Mouse (Mus musculus) liver (tissue): ENCODE data around the gene Rraga.
A peak's percentile ranks its signal among the peaks of the same experiment; 100 is the strongest.

Source experiments
- DNase-seq: peaks from one replicate; pipeline ENCODE4 v3.0.0-alpha.2; 2020; ENCODE audit warnings: mixed read lengths

Gene Rraga

DNA sequence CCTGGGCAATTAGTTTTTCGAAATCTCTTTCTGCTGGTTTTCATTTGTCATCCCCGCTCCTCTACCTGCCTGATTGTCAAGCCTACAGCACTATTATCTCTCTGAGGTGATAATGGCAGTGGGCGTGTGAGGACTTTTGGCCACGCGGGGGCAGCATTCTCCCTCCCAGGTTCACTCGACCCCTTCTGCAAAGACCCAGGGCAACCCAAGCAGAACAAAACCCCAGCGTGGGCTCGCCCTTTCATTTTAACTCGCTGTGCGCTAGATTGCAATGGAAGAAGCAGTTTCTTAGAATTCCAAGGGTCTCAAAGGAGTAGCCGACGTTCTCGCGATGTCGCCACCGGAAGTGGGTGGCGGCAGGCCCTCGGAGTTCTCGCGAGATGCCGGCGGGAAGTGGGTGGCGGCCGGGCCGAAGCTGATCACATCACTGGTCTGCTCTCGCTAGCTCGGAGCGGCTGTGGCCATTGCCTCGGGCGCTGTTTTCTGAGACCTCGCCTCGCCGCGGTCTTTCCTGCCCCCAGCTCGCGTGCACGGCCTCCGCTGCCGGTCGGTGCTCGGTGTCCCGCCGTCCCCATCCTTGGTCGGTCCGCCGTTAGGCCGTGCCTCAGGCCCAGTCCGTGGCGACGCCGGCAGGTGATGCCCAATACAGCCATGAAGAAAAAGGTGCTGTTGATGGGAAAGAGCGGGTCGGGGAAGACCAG, at the start of gene Rraga:
TSS of gene Rraga (plus strand) at position 386 of the 701 bp plus-strand sequence.
- peak; percentile 97 for DNase-seq

DNA sequence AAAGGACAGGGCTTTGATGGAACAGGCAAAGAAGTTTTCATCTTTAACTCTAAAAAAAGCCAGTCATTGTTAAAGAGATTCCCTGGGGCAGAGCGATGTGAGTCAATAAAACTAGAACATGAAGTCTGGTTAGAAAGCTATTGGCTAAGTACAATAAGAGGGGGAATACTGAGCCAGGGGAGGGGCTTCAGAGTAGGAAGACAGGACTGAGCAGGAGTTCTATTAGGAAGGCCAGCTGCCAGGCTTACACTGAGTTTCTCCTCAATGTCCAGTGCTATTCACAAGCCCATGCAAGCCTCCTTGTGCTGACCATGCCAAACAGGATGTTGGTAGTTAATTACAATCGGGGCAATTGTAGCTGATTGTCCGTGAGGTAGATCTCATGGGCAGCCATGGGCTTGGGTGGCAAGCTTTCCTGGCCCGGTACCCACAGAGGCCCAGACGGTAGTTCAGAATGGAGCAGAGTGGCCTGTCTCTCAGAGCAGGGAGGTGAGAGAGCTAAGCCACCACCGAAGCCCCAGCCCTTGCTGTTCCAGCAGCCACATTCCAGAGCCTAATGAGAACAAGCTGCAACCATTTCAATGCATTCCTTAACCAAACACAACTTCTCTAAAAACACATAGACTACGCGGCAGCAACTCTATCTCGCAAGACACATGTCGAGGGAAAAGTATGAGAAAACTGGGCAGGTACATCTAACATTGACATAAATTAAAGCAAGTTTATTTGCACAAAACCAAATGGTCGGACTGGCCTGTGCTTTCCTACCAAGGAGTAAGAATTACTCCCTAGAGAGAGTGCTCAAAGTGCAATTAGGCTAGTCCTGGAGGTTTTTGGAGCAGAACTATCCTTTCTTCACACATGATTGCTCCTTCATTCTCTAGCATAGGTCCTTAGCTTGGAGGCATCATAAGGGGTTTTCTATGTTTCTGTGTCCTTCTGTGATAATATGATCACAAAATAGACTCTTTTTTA, 48.0 kb upstream of the Rraga start:
- DNase-seq, result no peak

GRCm38 (mm10) chr4:86529161-86529560, 46.3 kb upstream of the Rraga start:
- DNase-seq, result no peak

DNA sequence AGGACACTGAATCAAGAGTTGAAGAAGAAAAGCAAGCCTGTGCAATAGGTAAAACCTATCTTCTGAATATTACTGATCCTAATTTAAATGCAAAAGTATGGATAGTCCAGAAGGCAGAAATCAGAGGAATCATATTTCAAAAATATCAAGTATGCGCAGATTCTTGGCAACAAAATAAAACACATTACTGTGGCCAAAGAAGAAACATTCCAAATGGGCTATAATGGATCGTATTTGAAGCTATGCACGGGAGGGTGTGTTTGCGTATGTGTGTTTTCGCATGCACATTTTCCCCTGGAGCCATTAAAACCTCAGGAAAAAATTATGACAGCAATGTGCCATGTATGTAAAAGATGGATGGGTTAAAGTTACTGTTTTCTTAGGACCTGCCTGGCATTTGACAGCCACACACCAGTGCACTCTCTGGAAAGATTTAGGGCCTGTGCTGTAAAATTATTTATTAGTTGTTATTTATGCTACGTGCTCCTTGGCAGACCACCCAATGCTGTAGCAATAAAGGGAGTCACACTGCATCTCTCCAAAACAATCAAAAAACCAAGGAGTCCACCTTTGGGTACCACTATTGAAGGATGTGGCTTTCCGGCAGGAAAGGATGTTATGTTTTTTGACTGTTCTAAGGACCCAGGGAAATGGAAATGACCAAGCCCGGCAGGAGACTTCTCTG, 41.9 kb upstream of the Rraga start:
- DNase-seq, result no peak

GRCm38 (mm10) chr4:86534091-86534481, 41.4 kb upstream of the Rraga start:
- no peak for DNase-seq

DNA sequence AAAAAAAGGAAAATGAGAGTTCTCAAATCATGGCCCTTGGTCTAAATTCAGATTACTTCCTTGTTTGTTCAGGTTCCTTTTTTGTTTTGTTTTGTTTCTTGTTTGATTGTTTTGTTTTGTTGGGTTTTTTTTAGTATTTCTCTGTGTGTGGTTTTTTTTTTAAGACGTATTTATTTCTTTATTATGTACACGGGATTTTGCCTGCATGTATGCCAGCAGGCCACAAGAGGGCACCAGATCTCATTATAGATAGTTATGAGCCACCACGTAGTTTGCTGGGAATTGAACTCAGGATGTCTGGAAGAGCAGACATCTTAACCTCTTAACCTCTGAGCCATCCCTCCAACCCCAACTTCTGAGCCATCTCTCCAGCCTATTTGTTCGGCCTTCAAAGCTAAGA, 37.5 kb upstream of the Rraga start:
- DNase-seq, result peak; percentile 33

GRCm38 (mm10) chr4:86538936-86539335, 36.5 kb upstream of the Rraga start:
- no peak for DNase-seq

DNA sequence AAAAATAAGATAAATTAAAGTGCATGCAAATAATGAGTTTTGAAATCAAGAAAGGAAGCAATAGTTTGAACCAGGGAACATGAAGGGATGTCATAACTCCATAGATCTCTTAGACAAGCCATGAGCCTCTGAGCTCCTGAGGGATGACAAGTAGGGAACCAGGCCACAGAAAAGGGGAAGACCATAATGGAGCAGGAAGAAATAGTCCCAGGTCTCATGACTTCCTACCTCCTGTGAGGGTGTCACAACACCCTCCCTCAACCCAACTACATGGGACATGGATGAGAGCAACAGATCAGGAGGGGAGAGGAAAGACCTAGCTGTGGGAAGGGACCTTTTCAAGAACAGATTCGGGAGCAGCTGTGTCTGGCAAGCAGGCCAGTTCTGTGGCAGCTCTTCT, 33.9 kb upstream of the Rraga start:
- no peak for DNase-seq

GRCm38 (mm10) chr4:86543999-86544398, 31.5 kb upstream of the Rraga start:
- DNase-seq, result no peak

- DNase-seq, result no peak
Observed at GRCm38 (mm10) chr4:86545615-86546014, 29.9 kb upstream of the Rraga start.

- no peak for DNase-seq
Observed at GRCm38 (mm10) chr4:86548332-86548731, 27.1 kb upstream of the Rraga start.

DNA sequence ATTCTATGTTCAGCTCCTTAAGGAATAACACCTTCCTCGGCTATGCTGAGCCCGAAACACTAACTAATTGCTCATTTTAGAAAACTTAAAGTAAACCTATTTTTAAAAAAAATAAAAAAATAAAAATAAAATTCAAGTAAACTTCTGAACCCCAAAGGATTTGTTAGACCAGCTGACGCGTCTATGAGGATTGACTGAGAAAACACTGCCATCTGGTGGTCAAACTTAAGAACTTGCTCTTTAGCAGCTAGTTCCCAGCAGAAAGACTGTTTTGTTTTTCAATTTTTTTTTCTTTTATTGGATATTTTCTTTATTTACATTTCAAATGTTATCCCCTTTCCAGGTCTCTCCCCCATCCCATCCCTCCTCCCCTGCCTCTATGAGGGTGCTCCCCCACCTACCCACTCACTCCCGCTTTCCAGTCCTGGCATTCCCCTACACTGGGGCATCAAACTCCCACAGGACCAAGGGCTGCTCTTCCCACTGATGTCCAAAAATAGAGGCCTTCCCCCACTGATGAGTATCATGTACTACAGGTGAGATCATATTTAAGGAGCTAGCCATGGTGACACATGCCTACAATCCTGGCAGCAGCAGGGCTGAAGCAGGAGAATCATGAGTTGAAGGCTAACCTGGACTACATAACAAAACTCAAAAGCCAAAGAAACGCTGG, 20.3 kb upstream of the Rraga start:
- no peak for DNase-seq

DNA sequence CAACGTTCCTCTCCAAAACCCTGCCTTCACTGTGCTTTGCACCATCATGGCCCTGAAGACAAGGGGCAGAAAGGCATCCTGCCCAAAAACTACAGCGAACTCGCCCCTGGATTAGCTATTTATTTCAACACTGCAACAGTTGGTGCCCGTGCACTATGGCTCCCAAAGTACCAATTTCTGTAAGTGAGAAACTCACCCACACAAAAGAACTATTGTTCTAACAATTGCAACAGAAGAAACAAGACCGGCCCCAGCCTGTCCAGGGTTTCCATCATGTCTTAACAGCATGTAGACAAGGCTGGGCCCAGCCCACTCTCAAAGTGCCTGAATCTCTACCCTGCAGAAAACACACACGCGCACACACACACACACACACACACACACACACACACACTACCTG, 18.1 kb upstream of the Rraga start:
- DNase-seq, result no peak

GRCm38 (mm10) chr4:86558228-86558627, 17.2 kb upstream of the Rraga start, which contains the start of gene Saxo1:
Gene Saxo1, minus strand, starts transcription at chr4:86558328.
- no peak for DNase-seq

DNA sequence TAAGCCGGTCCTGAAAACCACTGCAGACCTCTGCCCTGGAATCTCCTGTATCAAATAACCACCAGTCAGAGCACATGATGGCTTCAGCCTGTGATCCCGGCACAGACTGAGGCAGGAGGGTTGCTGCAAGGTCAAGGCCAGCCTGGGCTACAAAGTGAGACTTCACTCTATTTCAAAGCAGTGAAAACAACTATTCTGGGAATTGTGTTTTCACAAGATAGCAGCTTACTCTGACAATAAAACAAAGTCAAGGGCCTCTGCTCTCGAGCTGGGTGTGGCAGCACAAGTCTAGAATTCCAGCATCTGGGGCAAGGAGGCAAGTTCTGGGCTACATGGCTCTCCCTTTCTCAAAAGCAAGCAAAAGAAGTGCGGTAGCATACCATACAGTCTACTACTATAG, 16.5 kb upstream of the Rraga start:
- no peak for DNase-seq

DNA sequence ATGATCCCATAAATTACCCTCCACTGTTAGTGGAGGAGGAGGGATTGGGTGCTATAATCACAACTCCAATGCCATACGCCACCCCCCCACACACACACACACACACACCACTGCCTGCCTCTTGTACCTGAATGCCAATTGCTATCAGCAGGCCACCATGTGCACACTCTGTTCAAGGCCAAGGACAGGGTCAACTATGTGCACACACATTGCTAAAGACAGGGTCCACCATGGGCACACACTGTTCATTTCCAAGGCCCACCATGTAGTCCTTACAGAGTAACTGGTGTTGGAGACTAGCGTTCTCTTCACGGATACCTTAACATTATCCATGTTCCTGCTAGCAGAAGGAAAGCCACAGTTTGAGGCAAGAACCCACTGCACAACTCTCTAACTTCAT, 14.4 kb upstream of the Rraga start:
- no peak for DNase-seq

DNA sequence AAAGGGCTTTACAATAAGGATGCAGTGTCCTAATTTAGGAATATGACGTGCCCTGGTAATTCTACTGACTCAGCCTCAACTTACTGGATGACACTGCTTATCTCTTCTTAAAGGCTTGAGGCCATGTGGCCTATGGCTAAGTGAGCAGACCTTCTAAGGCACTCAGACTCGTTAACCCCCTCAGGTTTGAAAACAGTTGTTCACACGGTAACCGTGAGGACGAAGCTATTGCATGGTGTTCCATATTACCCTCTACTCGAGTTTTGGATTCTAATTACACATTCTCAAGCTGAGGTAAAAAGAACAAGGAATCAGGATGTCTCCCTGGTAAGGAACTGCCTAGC, 557 bp upstream of the Rraga start:
- DNase-seq, result no peak

- DNase-seq, result peak; percentile 37
Observed at GRCm38 (mm10) chr4:86576120-86576541, 663 bp downstream of the Rraga start.

GRCm38 (mm10) chr4:86576630-86577225, 1.3 kb downstream of the Rraga start:
- no peak for DNase-seq

- DNase-seq, result no peak
Observed at GRCm38 (mm10) chr4:86580056-86580455, 4.6 kb downstream of the Rraga start.

DNA sequence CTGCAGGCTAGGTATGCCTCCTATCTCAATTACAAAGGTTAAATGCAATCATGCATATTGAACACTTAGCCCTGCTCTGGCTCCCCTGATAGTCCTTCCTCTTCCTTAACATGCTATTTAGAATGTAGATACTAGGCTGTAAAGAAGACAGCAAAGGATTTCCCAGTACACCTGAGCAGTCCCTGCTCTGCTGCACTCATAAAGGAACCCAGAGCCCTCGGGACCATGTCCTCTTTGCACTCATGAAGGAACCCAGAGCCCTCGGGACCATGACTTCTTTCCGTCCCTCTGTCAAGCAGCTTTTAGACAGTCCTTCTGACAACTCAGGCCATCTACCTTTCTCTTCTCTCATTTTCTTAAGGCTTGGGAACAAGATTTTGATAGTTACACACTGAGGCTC, 5.1 kb downstream of the Rraga start:
- no peak for DNase-seq

GRCm38 (mm10) chr4:86588236-86588635, 12.8 kb downstream of the Rraga start:
- peak; percentile 13 for DNase-seq
